Mouse (Mus musculus): ENCODE measurements at regions not wholly inside any gene's neighbourhood (a gene's known extent, or its start where the extent isn't known, plus 50 kb on each side); places are given as distances from the start of the nearest gene placed in this dataset.

- WGBS, result 91% methylated on average over 3 of the region's 3 CpGs
- no peaks in the 10 kb centered on the region for H3K27me3 ChIP-seq (replicated peaks; ENCODE audit: low read depth, poor library complexity, severe bottlenecking)
- DNase-seq (ENCODE audit: low spot score), result no peak
- H3K4me3 ChIP-seq, result no peak overlapping the region
- no peak overlapping the region for H3K27ac ChIP-seq (replicated peaks)
- H3K9me3 ChIP-seq, result no peaks in the 10 kb centered on the region
- no peaks in the 10 kb centered on the region for H3K36me3 ChIP-seq (replicated peaks)
- H3K4me1 ChIP-seq, result no peaks in the 10 kb centered on the region
Measured at GRCm38 (mm10) chr8:31755737-31756136, 1672.8 kb upstream of the 5930422O12Rik start.

GRCm38 (mm10) chr8:31762091-31762490, 1666.4 kb upstream of the 5930422O12Rik start:
- Histone ChIP-seq H3K4me1 (no peaks in the 10 kb centered on the region), H3K36me3 (replicated peaks) (no peaks in the 10 kb centered on the region), H3K27ac (replicated peaks) (no peak overlapping the region), H3K27me3 (replicated peaks; ENCODE audit: low read depth, poor library complexity, severe bottlenecking) (no peaks in the 10 kb centered on the region), H3K9me3 (no peaks in the 10 kb centered on the region), H3K4me3 (no peak overlapping the region)
- WGBS, result 86% methylated on average over 6 of the region's 6 CpGs
- DNase-seq (ENCODE audit: low spot score), result no peak

Measured in embryonic facial prominence, embryonic 10.5 days (tissue).